Mouse (Mus musculus): ENCODE measurements at regions not wholly inside any gene's neighbourhood (a gene's known extent, or its start where the extent isn't known, plus 50 kb on each side); places are given as distances from the start of the nearest gene placed in this dataset.

- H3ac ChIP-seq (ENCODE audit: control insufficient read depth, insufficient read length, low read depth), result no peak overlapping the region
- H3K4me3 ChIP-seq (ENCODE audit: insufficient read depth, poor library complexity, severe bottlenecking), result no peak overlapping the region
- TF ChIP-seq CEBPB (IDR thresholded peaks at IDR 0.05; ENCODE audit: low read depth) (no peak), USF1 (IDR thresholded peaks at IDR 0.05; ENCODE audit: low read depth) (no peak), MAX (IDR thresholded peaks at IDR 0.05) (no peak), MYOD1 (IDR thresholded peaks at IDR 0.05; ENCODE audit: control insufficient read depth, insufficient read length, low read depth) (no peak), MYOG (IDR thresholded peaks at IDR 0.05; ENCODE audit: control insufficient read depth, extremely low read depth, insufficient read length) (no peak), FOSL1 (IDR thresholded peaks at IDR 0.05; ENCODE audit: insufficient read depth, low read length, poor library complexity, severe bottlenecking) (no peak), CTCF (IDR thresholded peaks at IDR 0.05; ENCODE audit: control insufficient read depth, insufficient read depth, insufficient read length) (no peak)
- H3K79me3 ChIP-seq (ENCODE audit: low read depth), result no peaks in the 10 kb centered on the region
- no peaks in the 10 kb centered on the region for H3K27me3 ChIP-seq (ENCODE audit: control insufficient read depth, insufficient read depth, insufficient read length)
- H3K36me3 ChIP-seq (ENCODE audit: control insufficient read depth, insufficient read depth), result no peaks in the 10 kb centered on the region
- H3K79me2 ChIP-seq (ENCODE audit: control insufficient read depth, insufficient read depth), result no peaks in the 10 kb centered on the region
Measured at GRCm38 (mm10) chr12:28038161-28038911, 513.9 kb downstream of the Dcdc2c start.

GRCm38 (mm10) chr12:27999170-27999569 is 553.0 kb downstream of the Dcdc2c start:
- H3K36me3 ChIP-seq (ENCODE audit: control insufficient read depth, insufficient read depth), result no peaks in the 10 kb centered on the region
- H3K79me2 ChIP-seq (ENCODE audit: control insufficient read depth, insufficient read depth), result no peaks in the 10 kb centered on the region
- TF ChIP-seq FOSL1 (IDR thresholded peaks at IDR 0.05; ENCODE audit: insufficient read depth, low read length, poor library complexity, severe bottlenecking) (no peak), CEBPB (IDR thresholded peaks at IDR 0.05; ENCODE audit: low read depth) (no peak), MYOG (IDR thresholded peaks at IDR 0.05; ENCODE audit: control insufficient read depth, extremely low read depth, insufficient read length) (no peak), USF1 (IDR thresholded peaks at IDR 0.05; ENCODE audit: low read depth) (no peak), MAX (IDR thresholded peaks at IDR 0.05) (no peak), MYOD1 (IDR thresholded peaks at IDR 0.05; ENCODE audit: control insufficient read depth, insufficient read length, low read depth) (no peak), CTCF (IDR thresholded peaks at IDR 0.05; ENCODE audit: control insufficient read depth, insufficient read depth, insufficient read length) (no peak)
- no peaks in the 10 kb centered on the region for H3K27me3 ChIP-seq (ENCODE audit: control insufficient read depth, insufficient read depth, insufficient read length)
- no peak overlapping the region for H3ac ChIP-seq (ENCODE audit: control insufficient read depth, insufficient read length, low read depth)
- no peaks in the 10 kb centered on the region for H3K79me3 ChIP-seq (ENCODE audit: low read depth)
- H3K4me3 ChIP-seq (ENCODE audit: insufficient read depth, poor library complexity, severe bottlenecking), result no peak overlapping the region

DNA sequence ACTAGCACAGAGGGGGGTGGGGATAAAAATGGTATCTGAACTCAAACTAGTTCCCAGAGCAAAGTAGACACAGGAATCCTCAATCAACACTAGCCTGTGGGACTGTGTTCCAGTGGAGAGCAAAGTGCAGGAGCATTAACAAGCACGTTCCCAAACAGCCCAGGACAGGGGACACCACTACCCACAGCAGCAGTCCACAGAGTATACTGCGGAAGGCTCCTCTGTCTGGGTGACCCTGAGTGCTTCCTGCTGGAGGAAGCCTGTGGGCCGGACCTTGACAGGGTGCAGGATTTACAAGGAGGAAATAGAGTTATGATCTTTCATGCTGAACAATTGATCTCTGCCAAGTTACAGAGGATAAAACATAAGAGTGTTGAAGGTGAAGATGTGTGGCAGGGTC is 560.0 kb downstream of the Dcdc2c start:
- no peaks in the 10 kb centered on the region for H3K36me3 ChIP-seq (ENCODE audit: control insufficient read depth, insufficient read depth)
- H3ac ChIP-seq (ENCODE audit: control insufficient read depth, insufficient read length, low read depth), result no peak overlapping the region
- TF ChIP-seq MAX (IDR thresholded peaks at IDR 0.05) (no peak), MYOD1 (IDR thresholded peaks at IDR 0.05; ENCODE audit: control insufficient read depth, insufficient read length, low read depth) (no peak), USF1 (IDR thresholded peaks at IDR 0.05; ENCODE audit: low read depth) (no peak), MYOG (IDR thresholded peaks at IDR 0.05; ENCODE audit: control insufficient read depth, extremely low read depth, insufficient read length) (no peak), CTCF (IDR thresholded peaks at IDR 0.05; ENCODE audit: control insufficient read depth, insufficient read depth, insufficient read length) (no peak), FOSL1 (IDR thresholded peaks at IDR 0.05; ENCODE audit: insufficient read depth, low read length, poor library complexity, severe bottlenecking) (no peak), CEBPB (IDR thresholded peaks at IDR 0.05; ENCODE audit: low read depth) (no peak)
- no peak overlapping the region for H3K4me3 ChIP-seq (ENCODE audit: insufficient read depth, poor library complexity, severe bottlenecking)
- H3K27me3 ChIP-seq (ENCODE audit: control insufficient read depth, insufficient read depth, insufficient read length), result no peaks in the 10 kb centered on the region
- no peaks in the 10 kb centered on the region for H3K79me2 ChIP-seq (ENCODE audit: control insufficient read depth, insufficient read depth)
- H3K79me3 ChIP-seq (ENCODE audit: low read depth), result no peaks in the 10 kb centered on the region

DNA sequence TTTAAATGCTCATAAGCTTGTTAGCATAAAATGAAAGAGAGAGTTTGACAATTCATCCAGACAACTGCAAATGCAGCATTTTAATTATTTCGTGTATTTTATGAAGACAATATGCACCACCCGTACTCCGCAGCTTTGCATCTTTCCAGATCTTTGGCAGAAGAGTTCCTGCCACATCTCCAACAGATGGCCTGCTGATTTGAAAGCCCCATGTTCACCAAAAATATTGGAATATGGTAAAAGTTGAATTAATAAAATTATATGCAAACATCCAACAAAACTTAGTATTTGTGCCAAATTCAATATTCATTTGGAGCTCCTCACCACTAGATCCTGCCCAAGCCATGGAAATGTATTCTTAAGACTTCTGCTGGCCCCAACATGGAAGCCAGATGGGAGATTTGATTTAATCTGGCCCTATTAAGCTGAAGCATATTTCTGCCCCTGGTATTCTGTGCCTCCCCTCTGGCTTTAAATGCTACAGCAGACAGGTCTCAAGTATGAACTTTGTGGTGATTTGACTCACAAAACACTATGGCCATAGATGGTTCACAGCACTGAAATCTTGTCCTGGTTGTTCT is 567.8 kb downstream of the Dcdc2c start:
- no peak overlapping the region for H3K4me3 ChIP-seq (ENCODE audit: insufficient read depth, poor library complexity, severe bottlenecking)
- H3ac ChIP-seq (ENCODE audit: control insufficient read depth, insufficient read length, low read depth), result no peak overlapping the region
- H3K36me3 ChIP-seq (ENCODE audit: control insufficient read depth, insufficient read depth), result no peaks in the 10 kb centered on the region
- no peaks in the 10 kb centered on the region for H3K79me3 ChIP-seq (ENCODE audit: low read depth)
- no peaks in the 10 kb centered on the region for H3K27me3 ChIP-seq (ENCODE audit: control insufficient read depth, insufficient read depth, insufficient read length)
- H3K79me2 ChIP-seq (ENCODE audit: control insufficient read depth, insufficient read depth), result no peaks in the 10 kb centered on the region
- TF ChIP-seq MYOG (IDR thresholded peaks at IDR 0.05; ENCODE audit: control insufficient read depth, extremely low read depth, insufficient read length), result no peak
- no peak for TF ChIP-seq USF1 (IDR thresholded peaks at IDR 0.05; ENCODE audit: low read depth)

GRCm38 (mm10) chr12:27978257-27978931 is 573.8 kb downstream of the Dcdc2c start:
- Histone ChIP-seq H3K27me3 (ENCODE audit: control insufficient read depth, insufficient read depth, insufficient read length) (no peaks in the 10 kb centered on the region), H3K79me3 (ENCODE audit: low read depth) (no peaks in the 10 kb centered on the region), H3ac (ENCODE audit: control insufficient read depth, insufficient read length, low read depth) (no peak overlapping the region), H3K4me3 (ENCODE audit: insufficient read depth, poor library complexity, severe bottlenecking) (no peak overlapping the region), H3K79me2 (ENCODE audit: control insufficient read depth, insufficient read depth) (no peaks in the 10 kb centered on the region), H3K36me3 (ENCODE audit: control insufficient read depth, insufficient read depth) (no peaks in the 10 kb centered on the region)
- no peak for TF ChIP-seq FOSL1 (IDR thresholded peaks at IDR 0.05; ENCODE audit: insufficient read depth, low read length, poor library complexity, severe bottlenecking)
